Mouse (Mus musculus) adrenal gland, postnatal 36 days (tissue): ENCODE data around the gene Qpctl. TPM values are rescaled to one million over a fixed set of nuclear protein-coding genes. Genes with fewer than 3 reads are reported as not detected.

ENCODE experiments used
- microRNA-seq: library from miRNA; unstranded; fragments of <30 nt; microRNA quantifications from one replicate; pipeline ENCODE4 v1.2.0, GENCODE M21; 2021
- total RNA-seq, 2 experiments: library from RNA; stranded (reverse); gene quantifications; 2 replicates each; pipeline ENCODE4 v1.2.3; 2021

The Qpctl gene
- total RNA-seq, 2 experiments from 2014 or later, result 17.4 to 18.8 TPM

Small RNAs within 50 kb of the gene (microRNA-seq; reads per million reads assigned to microRNA genes)
- gene Mir330, result 687 reads per million, percentile 74 among the genes with 10 or more reads in this experiment

Other genes with a start within 250 kb of the Qpctl start
- 10 to 100 TPM; 11.5 to 12.1 TPM for gene Ccdc61, start 238.9 kb downstream of the Qpctl start, total RNA-seq
- 1 to 10 TPM; 3.7 to 5.4 TPM for gene Nova2, start 223.4 kb downstream of the Qpctl start, total RNA-seq
- gene Nanos2, start 161.9 kb downstream of the Qpctl start, total RNA-seq, result not detected
- gene Mypop, start 158.0 kb downstream of the Qpctl start, total RNA-seq, result 10 to 100 TPM; 10.3 to 12.2 TPM
- gene Irf2bp1, start 145.2 kb downstream of the Qpctl start, total RNA-seq, result 10 to 100 TPM; 47.0 to 47.5 TPM
- gene Foxa3, start 125.8 kb downstream of the Qpctl start, total RNA-seq, result not detected
- gene Sympk, start 124.9 kb downstream of the Qpctl start, total RNA-seq, result 100 to 1,000 TPM in 1 of 2 experiments, 10 to 100 TPM in 1; 88.7 to 102 TPM
- gene Rsph6a, start 94.6 kb downstream of the Qpctl start, total RNA-seq, result not detected
- 10 to 100 TPM; 53.8 to 57.1 TPM for gene Dmwd, start 73.1 kb downstream of the Qpctl start, total RNA-seq
- 100 to 1,000 TPM in 1 of 2 experiments, 10 to 100 TPM in 1; 81.5 to 110 TPM for gene Dmpk, start 65.4 kb downstream of the Qpctl start, total RNA-seq
- 10 to 100 TPM; 14.0 to 15.6 TPM for gene Six5, start 54.7 kb downstream of the Qpctl start, total RNA-seq
- not detected for gene Gm4969, start 30.9 kb downstream of the Qpctl start, total RNA-seq
- 10 to 100 TPM; 11.5 to 13.1 TPM for gene Fbxo46, start 29.4 kb downstream of the Qpctl start, total RNA-seq
- gene Snrpd2, start 431 bp upstream of the Qpctl start, total RNA-seq, result 100 to 1,000 TPM in 1 of 2 experiments, 10 to 100 TPM in 1; 96.5 to 105 TPM
- gene Gipr, start 16.8 kb upstream of the Qpctl start, total RNA-seq, result under 1 TPM; 0.40 to 0.56 TPM
- 10 to 100 TPM; 45.2 to 65.2 TPM for gene Eml2, start 27.1 kb upstream of the Qpctl start, total RNA-seq
- 10 to 100 TPM in 1 of 2 experiments, 1 to 10 TPM in 1; 5.9 to 12.9 TPM for gene Gpr4, start 63.2 kb upstream of the Qpctl start, total RNA-seq
- 10 to 100 TPM; 31.7 to 37.4 TPM for gene Opa3, start 79.0 kb upstream of the Qpctl start, total RNA-seq
- gene Vasp, start 122.5 kb upstream of the Qpctl start, total RNA-seq, result 10 to 100 TPM; 45.4 to 55.0 TPM
- not detected for gene Ppm1n, start 130.8 kb upstream of the Qpctl start, total RNA-seq
- gene Rtn2, start 133.3 kb upstream of the Qpctl start, total RNA-seq, result 1 to 10 TPM; 4.6 to 5.1 TPM
- gene Fosb, start 160.8 kb upstream of the Qpctl start, total RNA-seq, result 10 to 100 TPM; 11.2 to 23.6 TPM
- gene Ercc1, start 195.5 kb upstream of the Qpctl start, total RNA-seq, result 10 to 100 TPM; 33.0 to 38.8 TPM
- gene Cd3eap, start 210.2 kb upstream of the Qpctl start, total RNA-seq, result 10 to 100 TPM; 11.3 to 12.8 TPM
- 1 to 10 TPM; 5.8 to 8.9 TPM for gene Ppp1r13l, start 210.5 kb upstream of the Qpctl start, total RNA-seq
- 10 to 100 TPM; 29.7 to 32.8 TPM for gene Ercc2, start 232.7 kb upstream of the Qpctl start, total RNA-seq